Mouse (Mus musculus) splenic B cell, adult 2 months (primary cell): ENCODE measurements around the gene Zdhhc13.
A peak's percentile ranks its signal among the peaks of the same experiment; 100 is the strongest.

Experiments used
- DNase-seq: peaks from one replicate; pipeline ENCODE4 v3.0.0-alpha.2; 2011; ENCODE audit warnings: low read depth, low spot score
- H3K27me3 ChIP-seq: 2 replicates; pipeline ENCODE4 v1.6.1; 2012; ENCODE audit warnings: mild to moderate bottlenecking, low read length, moderate library complexity, mixed read lengths; ENCODE audit not compliant: control insufficient read depth, poor library complexity, insufficient read depth, severe bottlenecking
- H3K36me3 ChIP-seq: 2 replicates; pipeline ENCODE4 v1.6.1; 2012; ENCODE audit warnings: mild to moderate bottlenecking, low read length, moderate library complexity, mixed read lengths; ENCODE audit not compliant: control insufficient read depth, poor library complexity, insufficient read depth, severe bottlenecking

Zdhhc13 gene

DNA sequence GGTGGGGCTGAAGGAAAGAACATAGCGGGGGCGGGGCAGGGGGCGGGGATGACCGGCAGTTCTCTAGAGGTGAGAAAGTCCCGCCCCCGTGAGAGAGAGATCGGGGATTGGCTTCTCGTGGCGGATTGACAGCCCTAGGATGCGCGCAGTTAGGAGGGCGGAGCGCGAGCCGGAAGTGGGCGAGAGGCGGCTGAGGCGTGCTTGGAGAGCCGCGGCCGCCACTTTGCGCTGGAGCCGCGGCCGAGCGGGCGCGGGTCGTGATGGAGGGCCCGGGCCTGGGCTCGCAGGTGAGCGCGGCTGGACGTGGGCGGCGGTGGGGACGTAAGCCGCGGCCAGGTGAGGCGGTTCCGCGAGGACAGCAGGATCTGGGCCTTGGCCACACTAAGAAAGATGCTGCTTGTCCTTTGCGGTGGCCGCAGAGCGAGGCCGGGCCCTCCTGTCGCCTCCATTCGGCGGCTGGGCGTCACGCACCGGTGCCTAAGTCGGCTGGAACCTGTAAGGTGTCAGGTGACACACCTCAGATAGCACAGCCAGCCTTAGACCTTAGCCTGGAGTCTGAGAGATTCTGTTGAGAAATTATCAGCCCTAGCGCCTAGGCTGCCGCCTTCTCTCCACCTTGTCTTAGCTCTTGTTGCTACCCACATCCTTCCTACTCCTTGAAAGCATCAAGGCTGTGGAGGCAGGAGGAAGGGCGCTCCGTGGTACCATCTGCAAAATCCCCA, at the start of gene Zdhhc13:
Zdhhc13 (plus strand) TSS at position 153 of the 722 bp plus-strand sequence.
- Histone ChIP-seq H3K36me3 (no peaks in the 10 kb centered on the region), H3K27me3 (no peaks in the 10 kb centered on the region)
- DNase-seq = peak; percentile 97

DNA sequence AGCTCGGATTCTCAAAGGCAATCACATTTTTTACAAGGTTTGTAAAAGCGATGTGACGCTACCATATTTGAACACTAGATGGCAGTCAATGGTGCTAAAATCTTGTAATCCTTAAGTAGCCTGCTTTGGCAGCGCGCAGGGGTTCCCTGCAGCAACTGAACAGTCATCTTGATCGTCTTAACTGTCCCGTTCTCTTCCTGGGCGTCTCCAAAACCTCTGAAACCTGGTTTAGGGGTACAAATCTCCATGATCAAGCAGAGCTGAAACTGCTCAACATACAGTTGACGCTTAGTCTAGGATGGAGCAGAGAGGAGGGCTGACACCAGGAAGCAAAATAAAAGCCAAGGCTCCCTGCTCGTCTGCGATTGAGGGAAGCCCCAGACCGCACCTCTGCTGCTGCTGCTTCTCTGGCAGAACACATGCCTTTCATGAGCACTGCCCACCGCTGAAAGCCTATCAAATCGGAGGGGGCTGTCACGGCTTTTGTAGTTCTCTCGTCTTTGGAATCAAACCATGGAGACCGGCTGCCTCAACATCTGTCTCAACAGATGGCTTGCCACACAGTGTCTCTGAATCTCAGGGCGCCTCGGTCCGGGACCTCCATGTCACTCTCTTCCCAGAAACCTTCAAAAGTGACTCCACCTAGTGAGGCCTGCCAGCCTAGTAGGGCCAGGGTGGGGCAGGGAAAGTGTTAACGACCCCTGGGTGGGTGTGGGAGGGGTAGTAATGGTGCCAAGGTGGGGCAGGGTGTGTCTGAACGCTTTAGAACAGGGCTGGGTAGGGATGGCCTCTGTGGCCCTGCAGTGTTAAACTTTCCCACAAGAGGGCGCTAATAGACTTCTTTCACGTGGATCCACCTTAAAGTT, 39.3 kb upstream of the Zdhhc13 start:
- H3K36me3 ChIP-seq = no peaks in the 10 kb centered on the region
- DNase-seq = peak; percentile 91
- no peaks in the 10 kb centered on the region for H3K27me3 ChIP-seq

DNA sequence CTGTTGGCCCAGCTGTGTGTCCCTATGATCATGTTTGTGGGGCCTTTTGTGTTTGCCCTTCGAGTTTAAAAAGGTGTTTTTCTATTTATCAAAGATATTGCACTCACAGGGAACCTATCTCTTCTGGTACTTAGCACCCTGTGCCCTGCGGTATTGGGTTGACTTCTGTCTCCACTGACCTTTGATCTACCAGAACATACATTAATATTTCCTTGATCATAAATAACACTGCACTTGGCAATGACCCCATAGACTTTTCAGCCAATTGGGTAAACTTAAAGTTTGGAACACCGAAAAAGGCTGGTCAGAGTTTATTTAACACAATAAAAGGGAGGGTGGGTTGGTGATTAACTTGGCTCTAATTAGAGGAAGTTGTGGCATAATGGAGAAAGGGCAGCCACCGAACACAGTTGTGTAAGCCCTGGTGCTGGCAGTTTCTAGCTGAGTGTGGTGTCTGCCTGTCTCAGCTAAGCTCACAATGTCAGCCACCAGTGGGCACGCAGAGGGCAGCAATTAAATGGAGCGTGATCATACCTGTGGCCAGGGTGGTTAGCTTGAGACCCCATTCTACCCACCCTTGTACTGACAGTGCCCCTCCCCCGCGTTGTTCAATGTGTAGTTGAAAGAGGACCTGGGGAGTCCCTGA, 38.5 kb upstream of the Zdhhc13 start:
- peak; percentile 36 for DNase-seq
- H3K27me3 ChIP-seq = no peaks in the 10 kb centered on the region

DNA sequence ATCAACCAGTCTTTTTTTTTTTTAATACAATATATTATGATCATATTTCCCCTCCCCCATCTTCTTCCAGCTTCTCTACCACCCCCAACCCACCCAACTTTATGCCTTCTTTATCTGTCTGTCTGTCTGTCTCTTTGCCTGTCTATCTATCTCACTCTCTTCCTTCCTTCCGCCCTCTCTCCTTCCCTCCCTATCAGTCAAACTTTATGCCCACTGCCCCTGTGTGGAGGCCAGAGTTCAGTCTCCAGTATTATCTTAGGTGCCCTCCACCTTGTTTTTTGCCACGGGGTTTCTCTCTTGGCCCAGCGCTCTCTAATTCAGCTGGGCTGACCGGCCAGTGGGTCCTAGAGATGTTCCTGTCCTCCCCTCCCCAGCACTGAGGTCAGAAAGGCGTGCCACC, 37.6 kb upstream of the Zdhhc13 start:
- no peak for DNase-seq
- H3K27me3 ChIP-seq = no peaks in the 10 kb centered on the region
- no peaks in the 10 kb centered on the region for H3K36me3 ChIP-seq

More for the DNA sequence above, 38.5 kb upstream of the Zdhhc13 start:
- no peaks in the 10 kb centered on the region for H3K36me3 ChIP-seq

DNA sequence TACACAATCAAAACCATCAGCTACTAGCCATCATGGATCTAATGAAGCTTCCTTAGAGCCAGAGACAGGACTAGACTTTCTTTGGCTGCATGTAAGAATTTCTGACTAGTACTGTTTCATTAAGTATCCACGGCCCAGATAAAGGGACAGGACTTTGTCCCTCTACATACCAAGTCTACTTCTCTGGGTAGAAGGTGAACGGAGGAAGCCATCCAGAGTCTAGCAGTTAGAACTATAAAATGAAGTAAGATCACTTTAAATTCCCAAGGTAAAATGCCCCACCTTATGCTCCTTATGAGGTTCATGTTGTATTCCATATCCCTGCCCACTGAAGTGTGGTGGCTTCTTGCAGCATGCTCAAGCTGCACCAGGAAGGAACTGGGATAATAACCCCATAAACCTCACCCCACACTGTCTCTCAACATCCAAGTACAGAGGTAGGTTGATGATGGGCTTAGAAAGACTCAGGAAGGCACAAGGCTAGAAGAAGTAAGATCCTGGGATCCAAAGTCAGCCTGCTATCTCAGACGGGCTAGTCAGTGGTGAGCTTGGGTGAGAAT, 34.3 kb upstream of the Zdhhc13 start:
- no peak for DNase-seq
- Histone ChIP-seq H3K36me3 (no peaks in the 10 kb centered on the region), H3K27me3 (0 out of 2 replicates have a peak, but pooled peaks cover 1% of the 10 kb centered on the region)

DNA sequence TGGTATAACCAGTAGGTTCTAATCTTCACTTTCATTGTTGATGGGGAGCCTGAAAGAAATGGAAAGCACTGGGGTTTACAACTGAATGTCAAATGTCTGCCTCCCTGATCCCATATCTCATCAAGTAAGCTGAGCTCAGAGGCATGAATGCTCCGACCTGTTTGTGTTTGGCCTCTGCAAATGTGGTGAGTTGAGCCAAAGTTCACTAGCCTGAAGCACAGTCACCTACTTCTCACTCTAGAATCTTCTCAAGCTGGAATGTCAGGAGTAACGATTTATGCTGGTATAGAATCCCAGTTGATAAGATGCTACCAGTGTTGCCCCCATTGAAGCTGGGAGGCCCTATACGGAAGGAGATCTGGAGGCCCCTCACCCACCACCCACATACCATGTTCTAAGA, 33.0 kb upstream of the Zdhhc13 start:
- DNase-seq = no peak
- Histone ChIP-seq H3K27me3 (0 out of 2 replicates have a peak, but pooled peaks cover 1% of the 10 kb centered on the region), H3K36me3 (no peaks in the 10 kb centered on the region)

DNA sequence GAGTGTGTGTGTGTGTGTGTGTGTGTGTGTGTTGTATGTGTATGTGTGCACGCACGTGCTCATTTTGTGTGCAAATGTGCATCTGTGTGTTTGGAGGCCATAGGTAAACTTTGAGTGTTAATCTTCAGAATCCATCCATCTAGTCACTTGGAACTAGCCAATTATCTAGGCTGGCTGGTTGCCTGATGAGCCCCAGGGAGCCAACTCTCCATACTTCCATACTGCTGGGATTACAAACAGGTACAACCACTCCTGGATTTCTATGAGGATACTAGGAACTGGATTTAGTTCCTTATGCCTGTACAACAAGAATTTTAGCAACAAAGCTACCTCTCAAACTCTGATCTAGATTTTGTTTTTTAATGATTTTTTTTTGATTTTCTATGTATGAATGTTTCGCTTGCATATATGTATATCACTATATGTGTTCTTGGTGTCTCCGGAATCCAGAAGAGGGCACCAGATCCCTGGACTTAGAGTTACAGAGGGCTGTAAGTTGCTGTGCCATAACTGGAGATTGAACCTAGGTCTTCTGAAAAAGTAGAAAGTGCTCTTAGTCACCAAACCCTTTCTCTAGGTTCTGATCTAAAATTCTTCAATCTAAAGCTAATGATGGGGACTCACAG, 32.4 kb upstream of the Zdhhc13 start:
- DNase-seq = peak; percentile 39
- Histone ChIP-seq H3K36me3 (no peaks in the 10 kb centered on the region), H3K27me3 (0 out of 2 replicates have a peak, but pooled peaks cover 1% of the 10 kb centered on the region)

DNA sequence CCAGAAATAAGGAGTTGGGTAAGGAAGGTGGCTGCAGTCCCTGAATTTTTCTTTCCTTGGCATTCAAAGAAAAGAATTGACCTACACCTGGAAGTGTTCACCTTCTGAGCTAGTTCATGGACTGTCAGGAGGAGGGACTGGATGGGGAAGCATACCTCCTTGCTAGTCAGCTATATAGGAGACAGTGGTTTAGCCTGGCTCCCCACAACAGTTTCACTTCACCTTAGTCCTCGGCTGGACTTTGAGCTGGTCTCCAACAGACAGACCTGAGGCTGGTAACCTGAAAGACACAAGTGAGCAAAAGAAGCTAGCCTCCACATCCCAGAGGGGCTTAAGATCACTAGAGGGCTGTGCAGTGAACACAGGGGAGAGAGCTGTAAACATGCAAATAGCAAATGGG, 30.7 kb upstream of the Zdhhc13 start:
- 0 out of 2 replicates have a peak, but pooled peaks cover 1% of the 10 kb centered on the region for H3K27me3 ChIP-seq
- H3K36me3 ChIP-seq = no peaks in the 10 kb centered on the region
- DNase-seq = peak; percentile 9

DNA sequence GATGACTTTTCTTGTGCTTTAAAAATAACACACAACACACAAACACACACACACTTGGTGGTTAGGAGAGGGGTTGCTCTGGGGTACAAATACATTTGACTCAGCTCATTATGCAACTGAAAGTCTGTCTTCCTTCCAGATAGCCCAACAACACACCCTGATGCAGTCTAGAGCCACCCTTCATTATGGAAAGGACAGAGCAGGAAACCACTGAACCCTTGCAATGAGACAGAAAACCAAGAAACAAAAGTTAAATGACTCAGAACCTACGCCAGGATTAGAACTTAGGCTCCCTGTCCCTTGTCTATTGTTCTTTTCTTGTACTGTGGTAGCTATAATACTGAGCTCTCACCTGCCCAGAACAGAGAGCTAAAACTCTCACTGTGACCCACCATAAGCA, 28.0 kb upstream of the Zdhhc13 start:
- no peaks in the 10 kb centered on the region for H3K36me3 ChIP-seq
- no peak for DNase-seq
- H3K27me3 ChIP-seq = 0 out of 2 replicates have a peak, but pooled peaks cover 1% of the 10 kb centered on the region

DNA sequence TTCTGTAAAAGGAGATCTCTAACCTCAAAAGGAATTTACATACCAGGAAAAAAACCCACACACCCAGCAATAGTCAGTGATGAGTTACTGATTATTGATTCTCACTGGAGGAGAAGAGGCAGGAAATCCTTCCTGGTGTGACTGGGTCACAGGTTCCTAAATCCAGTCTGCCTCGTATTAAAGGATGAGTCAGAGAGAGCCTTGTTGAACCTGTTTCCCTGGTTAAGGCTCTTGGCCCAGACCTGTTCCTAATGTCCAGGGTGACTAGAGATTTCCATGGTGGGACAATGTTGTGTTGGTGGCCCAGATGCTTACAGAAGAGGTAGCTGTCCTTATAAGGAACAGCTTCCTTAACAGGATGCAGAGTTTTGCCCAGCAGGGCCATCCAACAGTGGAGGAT, 26.5 kb upstream of the Zdhhc13 start:
- Histone ChIP-seq H3K36me3 (no peaks in the 10 kb centered on the region), H3K27me3 (no peaks in the 10 kb centered on the region)
- no peak for DNase-seq

DNA sequence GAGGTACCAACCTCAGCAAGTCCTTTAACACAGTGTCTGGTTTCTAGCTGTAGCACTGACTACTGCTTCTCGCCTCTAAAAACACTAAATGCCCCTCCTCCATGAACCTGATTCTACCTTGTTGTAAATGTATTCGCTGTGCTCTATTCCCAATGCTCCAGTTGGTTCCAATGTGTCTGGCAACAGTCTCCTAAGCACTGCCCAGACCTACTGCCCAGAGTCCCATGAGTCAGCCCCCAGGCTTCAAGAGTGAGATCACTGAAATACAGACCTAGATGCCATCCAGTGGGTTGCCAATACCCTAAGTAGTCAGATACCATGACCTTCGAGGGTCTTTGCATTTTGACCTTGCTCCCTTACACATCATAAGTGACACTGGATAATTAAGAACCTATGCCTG, 26.1 kb upstream of the Zdhhc13 start:
- Histone ChIP-seq H3K27me3 (no peaks in the 10 kb centered on the region), H3K36me3 (no peaks in the 10 kb centered on the region)
- DNase-seq = no peak

DNA sequence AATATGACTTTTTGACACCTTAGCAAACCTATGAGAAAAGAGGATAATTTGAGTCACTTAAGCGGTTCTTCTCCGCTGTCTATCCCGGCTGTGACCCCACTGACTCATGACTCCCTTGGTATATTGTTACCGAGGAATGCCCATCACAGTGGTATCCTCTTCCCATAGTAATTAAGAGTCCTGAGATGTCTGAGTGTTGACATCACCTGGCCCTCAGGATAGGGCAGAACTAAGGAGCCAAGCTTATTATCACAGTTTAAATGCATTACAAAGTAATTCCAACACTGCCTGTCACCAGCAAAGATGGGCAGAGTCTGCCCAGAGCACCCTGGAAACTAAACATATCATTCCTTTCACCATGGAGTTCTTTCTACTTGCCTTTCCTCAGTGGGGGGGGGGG, 22.8 kb upstream of the Zdhhc13 start:
- H3K27me3 ChIP-seq = no peaks in the 10 kb centered on the region
- no peak for DNase-seq

DNA sequence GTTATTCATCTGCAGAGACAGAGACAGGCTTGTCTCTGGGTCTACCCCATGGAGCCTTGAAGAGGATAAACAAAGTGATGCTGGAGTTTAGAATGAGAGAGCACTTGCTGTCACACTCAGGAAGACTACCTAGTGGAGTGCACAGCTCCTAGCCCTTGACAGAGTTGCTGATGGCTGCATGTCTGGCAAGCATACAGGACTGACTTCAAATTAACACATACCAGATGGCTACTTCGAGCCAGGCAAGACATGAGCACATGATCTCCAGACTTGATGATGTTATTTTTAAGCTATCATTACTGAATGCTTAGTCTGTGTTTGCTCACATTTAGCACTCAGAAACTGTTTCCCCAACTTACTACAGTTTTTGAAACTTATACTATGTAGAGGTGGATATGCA, 19.1 kb upstream of the Zdhhc13 start:
- no peaks in the 10 kb centered on the region for H3K36me3 ChIP-seq
- DNase-seq = no peak
- H3K27me3 ChIP-seq = no peaks in the 10 kb centered on the region

More for the DNA sequence above, 22.8 kb upstream of the Zdhhc13 start:
- no peaks in the 10 kb centered on the region for H3K36me3 ChIP-seq

DNA sequence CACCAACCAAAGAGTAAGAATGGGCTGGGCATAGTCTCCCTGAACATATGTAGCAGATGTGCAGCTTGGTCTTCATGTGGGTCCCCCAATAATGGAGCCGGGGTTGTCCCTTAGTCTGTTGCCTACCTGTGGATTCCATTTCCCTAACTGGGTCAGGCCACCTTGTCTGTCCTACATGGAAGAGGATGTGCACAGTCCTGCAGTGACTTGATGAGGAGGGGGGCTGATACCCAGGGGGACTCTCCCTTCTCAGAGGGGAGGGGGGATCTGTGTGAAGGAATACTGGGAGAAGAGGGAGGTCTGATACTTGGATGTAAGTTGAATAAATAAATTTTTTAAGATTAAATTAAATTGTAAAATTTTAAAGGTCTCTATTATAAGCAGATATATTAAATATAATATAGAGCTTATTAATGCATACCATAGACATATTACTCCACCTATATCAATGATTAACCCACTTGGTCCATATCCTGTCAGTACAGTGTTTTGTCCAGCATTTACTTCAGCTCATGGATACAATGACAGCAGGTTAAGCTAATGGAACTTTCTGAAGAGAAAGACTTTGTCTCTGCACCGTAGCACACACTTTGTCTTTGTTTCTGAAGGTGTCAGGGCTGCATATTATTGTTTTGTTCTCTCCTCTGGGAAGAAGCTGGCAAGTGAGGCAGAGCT, 16.6 kb upstream of the Zdhhc13 start:
- no peak for DNase-seq

More for the DNA sequence above, 16.6 kb upstream of the Zdhhc13 start:
- no peaks in the 10 kb centered on the region for H3K27me3 ChIP-seq
- no peaks in the 10 kb centered on the region for H3K36me3 ChIP-seq
